Mouse (Mus musculus): ENCODE results near the gene Tmem30b. TPM values are rescaled to one million over a fixed set of nuclear protein-coding genes. Genes with fewer than 3 reads are reported as not detected.
"Not testable (repeated sequence)": the region's sequence is repeated elsewhere in the genome, so short reads cannot be mapped to it uniquely, and the experiment has no call there.

Tmem30b gene
- polyA plus RNA-seq, 1 experiment, result 0.27 TPM

DNA sequence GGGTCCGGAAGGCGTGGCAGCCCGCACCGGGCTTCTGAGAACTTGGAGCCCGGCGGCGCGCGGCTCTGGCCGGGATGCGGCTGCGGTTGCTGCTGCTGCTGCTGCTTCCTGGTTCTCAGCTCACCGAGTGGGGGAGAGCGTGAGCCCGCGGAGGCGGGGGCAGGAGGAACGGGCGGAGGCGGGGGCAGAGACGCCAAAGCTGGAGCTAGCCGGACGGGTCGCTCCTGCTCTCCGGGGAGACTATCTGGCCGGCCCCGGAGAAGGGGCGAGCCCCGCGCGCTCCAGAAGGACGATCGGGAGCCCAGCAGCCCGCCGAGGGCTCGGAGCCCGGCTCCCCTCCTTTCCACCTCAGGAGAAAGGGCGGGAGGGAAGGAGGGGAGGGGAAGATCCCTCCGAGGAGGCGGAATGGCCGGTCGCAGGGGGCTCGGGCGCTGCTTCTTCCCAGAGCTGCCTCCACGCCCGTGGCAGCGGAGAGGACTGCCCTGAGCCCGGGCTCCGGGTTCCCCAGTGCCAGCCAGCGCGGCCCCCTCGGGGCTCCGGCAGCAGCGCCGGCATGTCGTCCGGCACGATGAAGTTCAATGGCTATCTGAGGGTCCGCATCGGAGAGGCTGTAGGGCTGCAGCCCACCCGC, 38.5 kb upstream of the Tmem30b start, which contains the start of gene Prkch:
TSS of gene Prkch (plus strand) at position 187 of the 631 bp plus-strand sequence.
- Histone ChIP-seq H3K27ac (ENCODE audit: insufficient read depth, low read length) (peak within 1 kb of the TSS; percentile 77; the same call in 1 of the 2 replicates), H3K4me3 (ENCODE audit: insufficient read depth, low read length) (peak within 1 kb of the TSS; percentile 55), H3K4me1 (ENCODE audit: control insufficient read depth, insufficient read depth, low read length) (no peaks in the 10 kb centered on the region)
- TF ChIP-seq POLR2A (IDR thresholded peaks at IDR 0.05; ENCODE audit: extremely low read depth, insufficient read depth, low read length), result no peak
- TF ChIP-seq CTCF (IDR thresholded peaks at IDR 0.05; ENCODE audit: extremely low read depth, insufficient read depth, low read length), result no peak

DNA sequence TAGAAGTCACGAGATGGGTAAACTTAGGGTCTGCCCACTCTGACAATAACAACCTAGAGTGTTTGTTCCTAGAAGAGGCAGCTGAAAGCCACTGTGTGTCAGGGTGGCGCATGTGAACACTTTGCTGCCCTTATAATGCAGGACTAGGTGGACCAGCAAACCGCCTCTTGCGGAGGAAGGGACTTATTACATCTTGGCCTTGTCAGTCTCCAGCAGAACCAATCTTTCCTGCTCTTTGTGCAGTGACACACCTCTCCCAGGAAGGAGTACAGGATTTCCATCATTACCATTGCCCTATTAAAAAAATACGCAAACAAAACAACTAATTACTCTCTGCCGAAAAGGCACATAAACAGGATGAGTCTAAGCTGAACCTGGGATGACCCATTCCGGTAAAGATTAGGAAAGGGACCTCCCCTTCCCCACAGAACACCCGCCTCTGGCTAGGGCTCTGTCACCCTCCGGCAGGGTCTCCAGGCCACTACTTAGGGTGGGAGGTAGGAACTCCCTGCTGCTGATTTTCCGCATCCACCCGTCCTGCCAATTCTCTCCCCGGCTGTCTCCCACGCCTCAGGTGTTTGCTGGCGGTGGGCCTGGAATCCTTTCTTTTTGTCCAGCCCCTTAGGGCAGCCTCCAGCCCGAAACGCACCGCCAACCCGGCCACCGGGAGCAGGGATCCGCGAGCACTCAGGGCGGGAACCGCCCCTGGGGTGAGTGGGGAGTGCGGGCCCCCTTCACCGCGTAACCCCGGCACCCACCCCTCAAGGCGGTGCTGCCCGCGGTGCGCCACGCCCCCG, 37.8 kb upstream of the Tmem30b start:
- peak overlapping the region; percentile 55; the same call in 1 of the 2 replicates for H3K4me3 ChIP-seq (ENCODE audit: insufficient read depth, low read length)
- H3K27ac ChIP-seq (ENCODE audit: insufficient read depth, low read length), result 0 out of 2 replicates have a peak overlapping the region, but pooled peaks have one; percentile 21
- no peaks in the 10 kb centered on the region for H3K4me1 ChIP-seq (ENCODE audit: control insufficient read depth, insufficient read depth, low read length)
- 0 out of 2 replicates have a peak, but pooled peaks have one; percentile 6 for TF ChIP-seq CTCF (IDR thresholded peaks at IDR 0.05; ENCODE audit: extremely low read depth, insufficient read depth, low read length)
- no peak for TF ChIP-seq POLR2A (IDR thresholded peaks at IDR 0.05; ENCODE audit: extremely low read depth, insufficient read depth, low read length)

DNA sequence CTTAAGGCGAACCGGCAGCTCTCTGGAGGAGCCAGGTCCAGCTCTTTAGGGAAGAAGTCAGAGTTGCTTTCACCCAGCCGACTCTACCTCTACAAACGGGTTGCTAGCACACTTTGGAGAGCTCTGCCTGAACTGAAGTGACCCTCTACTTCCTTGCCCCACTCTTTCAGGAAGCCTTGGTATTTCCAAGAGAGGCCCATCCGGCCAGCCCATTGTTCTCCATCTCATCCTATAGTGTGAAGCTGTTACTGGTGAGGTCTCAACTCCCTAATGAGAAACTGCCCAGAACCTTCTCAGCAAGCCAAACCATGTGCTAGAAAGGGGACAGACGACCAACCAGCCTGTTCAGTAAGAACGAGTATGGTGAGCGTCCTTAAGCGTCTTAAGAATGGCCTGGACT, 37.1 kb upstream of the Tmem30b start:
- no peak overlapping the region for H3K4me3 ChIP-seq (ENCODE audit: insufficient read depth, low read length)
- TF ChIP-seq POLR2A (IDR thresholded peaks at IDR 0.05; ENCODE audit: extremely low read depth, insufficient read depth, low read length) (no peak), CTCF (IDR thresholded peaks at IDR 0.05; ENCODE audit: extremely low read depth, insufficient read depth, low read length) (no peak)
- no peak overlapping the region for H3K27ac ChIP-seq (ENCODE audit: insufficient read depth, low read length)
- no peaks in the 10 kb centered on the region for H3K4me1 ChIP-seq (ENCODE audit: control insufficient read depth, insufficient read depth, low read length)

DNA sequence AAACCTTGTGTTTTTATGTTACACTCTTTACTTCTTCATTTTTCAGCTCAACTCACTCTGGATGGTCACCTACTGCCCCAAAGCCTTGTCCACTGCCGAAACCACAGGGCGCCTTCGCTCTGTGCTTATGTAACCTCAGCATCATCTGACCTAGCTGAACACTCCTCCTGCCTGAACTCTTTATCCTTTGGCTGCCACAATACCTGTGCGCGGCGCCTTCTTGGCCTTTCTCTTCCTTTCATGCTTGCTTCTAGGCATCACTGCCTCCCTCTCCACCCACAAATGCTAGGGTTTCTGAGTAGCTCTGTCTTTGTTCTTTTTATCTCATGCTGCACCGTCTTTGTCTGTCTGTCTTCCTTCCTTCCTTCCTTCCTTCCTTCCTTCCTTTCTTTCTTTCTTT, 34.6 kb upstream of the Tmem30b start:
- no peak overlapping the region for H3K4me3 ChIP-seq (ENCODE audit: insufficient read depth, low read length)
- H3K4me1 ChIP-seq (ENCODE audit: control insufficient read depth, insufficient read depth, low read length), result no peaks in the 10 kb centered on the region
- TF ChIP-seq POLR2A (IDR thresholded peaks at IDR 0.05; ENCODE audit: extremely low read depth, insufficient read depth, low read length) (no peak), CTCF (IDR thresholded peaks at IDR 0.05; ENCODE audit: extremely low read depth, insufficient read depth, low read length) (no peak)
- H3K27ac ChIP-seq (ENCODE audit: insufficient read depth, low read length), result no peak overlapping the region

DNA sequence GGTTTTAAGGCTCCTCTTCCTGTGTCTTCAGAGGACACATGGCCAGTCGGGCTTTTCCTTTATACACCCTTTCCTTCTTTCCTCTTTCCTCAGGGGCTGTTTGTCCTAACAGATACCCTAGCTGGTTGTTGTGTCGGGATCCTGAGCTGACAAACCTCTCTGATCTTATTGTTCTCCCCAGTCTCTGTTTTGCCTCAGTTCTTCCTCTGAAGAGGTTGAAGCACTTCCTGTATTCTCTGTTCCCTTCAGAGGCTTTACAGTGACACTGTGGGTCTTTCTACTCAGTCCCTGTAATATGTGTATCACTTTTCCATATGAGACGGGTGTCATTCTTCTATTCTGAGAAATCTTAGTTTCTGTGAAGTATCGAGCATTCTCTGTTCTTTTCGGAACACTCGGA, 31.9 kb upstream of the Tmem30b start:
- TF ChIP-seq CTCF (IDR thresholded peaks at IDR 0.05; ENCODE audit: extremely low read depth, insufficient read depth, low read length), result no peak
- Histone ChIP-seq H3K4me3 (ENCODE audit: insufficient read depth, low read length) (no peak overlapping the region), H3K4me1 (ENCODE audit: control insufficient read depth, insufficient read depth, low read length) (no peaks in the 10 kb centered on the region), H3K27ac (ENCODE audit: insufficient read depth, low read length) (no peak overlapping the region)

DNA sequence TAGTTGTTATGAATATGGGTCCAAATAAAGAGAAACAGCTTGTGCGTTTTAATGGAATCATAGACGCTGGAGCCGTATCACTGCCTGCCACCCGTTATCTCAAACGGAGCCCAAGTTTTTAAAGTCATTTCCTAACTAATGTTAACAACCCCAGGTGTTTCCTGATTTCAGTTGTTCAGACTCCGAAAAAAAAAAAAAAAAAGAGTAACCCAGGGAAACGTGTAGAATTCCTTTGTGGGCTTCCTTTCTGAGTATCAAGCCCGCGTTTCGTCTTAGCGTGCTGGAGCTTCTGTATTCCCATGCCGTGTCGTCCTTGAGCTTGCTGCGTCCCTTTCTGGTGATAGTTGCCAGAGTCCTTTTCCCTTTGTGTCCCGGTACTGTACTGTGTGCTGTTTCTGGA, 28.4 kb upstream of the Tmem30b start:
- no peak overlapping the region for H3K4me3 ChIP-seq (ENCODE audit: insufficient read depth, low read length)
- H3K4me1 ChIP-seq (ENCODE audit: control insufficient read depth, insufficient read depth, low read length), result no peaks in the 10 kb centered on the region
- TF ChIP-seq POLR2A (IDR thresholded peaks at IDR 0.05; ENCODE audit: extremely low read depth, insufficient read depth, low read length) (no peak), CTCF (IDR thresholded peaks at IDR 0.05; ENCODE audit: extremely low read depth, insufficient read depth, low read length) (no peak)
- no peak overlapping the region for H3K27ac ChIP-seq (ENCODE audit: insufficient read depth, low read length)

DNA sequence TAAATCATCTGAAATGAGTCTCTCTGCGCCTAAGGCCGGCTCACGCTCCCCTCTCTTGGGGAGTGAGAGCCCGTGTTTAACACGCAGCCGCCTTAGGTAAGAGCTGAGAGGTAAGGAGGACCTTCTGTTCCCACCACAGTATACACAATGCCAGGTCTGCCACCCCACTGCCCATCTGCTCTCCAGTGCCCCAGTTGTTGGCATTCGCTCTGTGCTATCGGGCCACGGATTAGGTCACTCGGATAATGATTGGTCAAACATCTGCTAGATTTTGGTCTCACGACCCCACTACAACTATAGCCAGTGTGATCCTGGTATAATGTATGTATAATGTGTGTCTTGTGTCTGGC, 19.4 kb upstream of the Tmem30b start:
- Histone ChIP-seq H3K4me1 (ENCODE audit: control insufficient read depth, insufficient read depth, low read length) (no peaks in the 10 kb centered on the region), H3K27ac (ENCODE audit: insufficient read depth, low read length) (no peak overlapping the region), H3K4me3 (ENCODE audit: insufficient read depth, low read length) (peak overlapping the region; percentile 45)
- TF ChIP-seq CTCF (IDR thresholded peaks at IDR 0.05; ENCODE audit: extremely low read depth, insufficient read depth, low read length), result no peak
- no peak for TF ChIP-seq POLR2A (IDR thresholded peaks at IDR 0.05; ENCODE audit: extremely low read depth, insufficient read depth, low read length)

DNA sequence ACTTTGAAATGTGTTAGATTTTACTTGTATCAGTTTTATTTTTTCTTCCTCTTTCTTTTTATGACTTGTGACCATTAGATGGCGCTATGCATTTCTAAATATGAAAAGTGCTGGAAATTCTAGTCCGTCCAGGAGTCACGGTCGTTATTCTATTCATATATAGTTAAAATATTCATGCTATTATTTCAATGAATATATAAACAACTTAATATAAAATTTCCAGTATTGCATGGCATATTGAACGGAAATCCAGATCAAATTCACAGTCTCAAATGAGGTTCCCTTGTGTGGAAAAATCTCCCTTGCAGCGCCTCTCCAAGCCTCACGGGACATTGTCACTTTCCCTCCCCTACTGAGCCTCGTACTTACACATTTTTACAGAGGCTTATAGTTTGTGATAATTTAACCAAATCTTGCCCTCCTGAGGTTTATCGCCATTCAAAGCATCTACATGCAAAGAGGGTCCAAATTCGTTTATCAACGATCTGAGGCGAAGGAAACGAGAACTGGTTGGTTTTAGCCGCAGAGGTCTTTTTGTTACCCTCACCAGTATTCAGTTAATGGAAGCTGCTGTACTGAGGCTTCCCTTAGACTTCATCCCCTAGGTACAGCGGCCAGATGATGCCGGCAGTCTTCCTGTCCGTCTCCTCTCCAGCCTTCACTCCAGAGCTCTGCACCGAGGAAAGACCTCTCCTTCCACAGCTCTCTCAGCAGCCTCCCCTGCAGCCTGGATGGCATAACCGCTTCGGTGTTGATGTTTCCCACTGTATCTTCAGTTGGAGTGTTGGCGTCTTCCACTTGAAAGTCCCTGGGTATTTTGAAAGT, 18.8 kb upstream of the Tmem30b start:
- no peak for TF ChIP-seq CTCF (IDR thresholded peaks at IDR 0.05; ENCODE audit: extremely low read depth, insufficient read depth, low read length)
- TF ChIP-seq POLR2A (IDR thresholded peaks at IDR 0.05; ENCODE audit: extremely low read depth, insufficient read depth, low read length), result no peak
- H3K4me3 ChIP-seq (ENCODE audit: insufficient read depth, low read length), result peak overlapping the region; percentile 45
- no peaks in the 10 kb centered on the region for H3K4me1 ChIP-seq (ENCODE audit: control insufficient read depth, insufficient read depth, low read length)
- H3K27ac ChIP-seq (ENCODE audit: insufficient read depth, low read length), result no peak overlapping the region

DNA sequence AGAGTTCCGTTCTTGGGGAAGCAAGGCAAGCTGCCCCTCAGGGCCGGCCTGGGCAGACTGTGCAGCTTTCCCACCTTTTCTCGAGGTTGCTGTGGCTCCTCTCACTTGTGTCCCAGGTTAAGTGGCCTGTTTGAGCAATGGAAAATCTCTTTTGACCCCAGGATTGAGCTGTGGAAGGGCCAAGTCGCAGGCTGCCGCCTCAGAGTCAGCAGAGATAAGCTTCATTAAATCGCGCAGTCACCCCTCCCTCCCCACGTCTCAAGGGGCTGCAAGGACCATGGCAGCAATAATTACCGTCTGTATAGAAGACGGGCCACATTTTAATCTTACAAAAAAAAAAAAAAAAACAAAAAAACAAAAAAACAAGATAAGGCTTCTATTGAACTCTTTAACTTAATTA, 18.0 kb upstream of the Tmem30b start:
- TF ChIP-seq CTCF (IDR thresholded peaks at IDR 0.05; ENCODE audit: extremely low read depth, insufficient read depth, low read length) (no peak), POLR2A (IDR thresholded peaks at IDR 0.05; ENCODE audit: extremely low read depth, insufficient read depth, low read length) (no peak)
- Histone ChIP-seq H3K27ac (ENCODE audit: insufficient read depth, low read length) (no peak overlapping the region), H3K4me1 (ENCODE audit: control insufficient read depth, insufficient read depth, low read length) (no peaks in the 10 kb centered on the region), H3K4me3 (ENCODE audit: insufficient read depth, low read length) (no peak overlapping the region)

DNA sequence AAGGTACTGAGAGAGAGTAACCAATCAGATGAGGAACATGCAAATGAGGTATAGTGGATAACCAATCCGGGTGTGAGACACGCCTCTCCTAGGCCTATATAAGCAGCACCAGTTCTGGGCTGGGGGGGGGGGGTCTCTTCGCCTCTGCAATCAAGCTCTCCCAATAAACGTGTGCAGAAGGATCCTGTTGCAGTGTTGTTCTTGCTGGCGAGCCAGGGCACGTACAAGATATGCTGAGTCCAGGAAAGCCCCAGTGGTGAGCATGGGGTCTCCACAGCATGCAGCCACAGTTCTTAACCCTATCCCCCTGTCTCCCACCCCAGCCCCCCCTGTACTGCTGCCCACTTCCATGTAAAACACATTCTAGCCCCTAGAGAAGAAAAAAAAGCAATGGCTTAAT, 16.9 kb upstream of the Tmem30b start:
- H3K4me3 ChIP-seq (ENCODE audit: insufficient read depth, low read length); H3K27ac ChIP-seq (ENCODE audit: insufficient read depth, low read length); H3K4me1 ChIP-seq (ENCODE audit: control insufficient read depth, insufficient read depth, low read length): not testable (repeated sequence)

All from cortical plate, adult 2 months (tissue).